Mouse (Mus musculus): ENCODE data around the gene Rnf212b.

Gene Rnf212b

DNA sequence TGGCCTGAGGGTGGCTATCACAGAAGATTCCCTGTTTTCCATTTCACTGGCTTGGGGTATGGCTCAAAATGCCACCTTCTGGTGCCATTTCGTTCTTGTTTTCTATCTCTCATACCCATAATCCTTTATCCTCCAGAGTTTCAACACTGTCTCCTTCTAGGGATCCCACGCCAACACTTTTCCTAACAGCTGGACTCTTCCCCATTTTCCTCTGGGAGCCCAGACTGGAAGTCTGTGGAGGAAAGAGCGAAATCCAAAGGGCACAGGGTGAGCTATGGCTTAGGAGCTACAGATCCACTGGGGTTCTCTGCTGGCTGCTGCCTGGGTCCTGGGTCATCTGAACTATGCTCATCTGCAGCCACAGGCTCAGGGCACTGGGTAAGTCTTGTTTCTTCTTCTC lies 60.2 kb downstream of the Rnf212b start:
- no peak for DNase-seq (ENCODE audit: low read depth, low spot score)

DNA sequence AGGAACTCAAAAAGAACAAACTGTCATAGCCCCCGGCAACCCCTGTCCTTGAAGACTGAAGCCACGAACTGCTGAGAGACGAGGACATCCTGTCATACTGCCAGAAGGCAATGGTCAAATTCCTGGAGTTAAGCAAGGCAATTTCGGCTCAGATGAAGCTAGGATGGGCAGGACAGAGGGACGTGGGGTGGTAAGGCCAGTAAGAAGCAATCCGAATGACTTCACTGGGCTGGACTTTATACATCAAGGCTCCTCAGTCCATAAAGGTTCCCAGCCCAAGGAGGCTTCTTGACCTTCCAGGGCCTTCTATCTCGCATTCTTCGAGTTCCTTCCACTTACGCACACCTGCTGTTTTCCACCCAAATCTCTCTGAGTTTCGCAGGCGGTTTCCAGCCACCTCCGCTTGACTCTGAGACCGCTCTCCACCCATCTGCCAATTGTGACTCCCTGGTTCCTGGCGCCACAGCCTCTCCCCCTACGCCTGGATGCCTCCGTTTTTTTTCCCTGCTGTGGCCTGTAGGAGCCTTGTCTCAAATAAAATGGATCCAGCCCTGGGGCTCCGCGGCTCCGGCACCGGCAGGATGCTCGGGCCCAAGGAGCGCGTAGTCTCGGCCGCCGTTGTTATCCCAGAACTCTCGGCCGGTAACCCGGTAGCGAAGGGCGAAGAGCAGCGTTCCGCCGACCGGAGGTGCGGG lies 62.0 kb downstream of the Rnf212b start:
- DNase-seq (ENCODE audit: low read depth, low spot score), result peak; percentile 86

DNA sequence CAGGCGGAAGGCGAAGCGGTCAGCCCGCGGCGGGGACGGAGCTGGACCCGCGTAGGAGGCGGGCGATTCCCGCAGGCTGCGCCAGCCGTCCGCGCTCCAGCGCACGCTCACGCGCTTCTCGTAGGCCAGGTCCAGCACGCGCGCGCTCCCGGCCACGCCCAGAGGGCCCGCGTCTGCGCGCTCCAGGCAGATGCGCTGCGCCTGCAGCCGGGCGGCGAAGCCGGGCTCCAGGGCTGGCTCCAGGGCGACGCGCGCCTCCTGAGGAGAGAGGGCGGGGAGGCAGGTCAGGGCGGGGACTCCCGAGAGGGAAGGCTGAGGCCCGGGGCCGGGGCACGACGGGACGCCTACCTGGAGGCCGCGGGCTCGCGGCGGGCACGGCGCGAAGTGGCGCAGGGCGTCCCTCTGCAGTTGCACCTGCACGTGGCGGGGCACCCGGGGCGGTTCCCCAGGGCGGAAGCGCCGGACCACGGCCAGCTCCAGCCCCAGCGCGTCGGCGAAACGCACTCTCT lies 62.7 kb downstream of the Rnf212b start:
- DNase-seq (ENCODE audit: low read depth, low spot score), result peak; percentile 97

DNA sequence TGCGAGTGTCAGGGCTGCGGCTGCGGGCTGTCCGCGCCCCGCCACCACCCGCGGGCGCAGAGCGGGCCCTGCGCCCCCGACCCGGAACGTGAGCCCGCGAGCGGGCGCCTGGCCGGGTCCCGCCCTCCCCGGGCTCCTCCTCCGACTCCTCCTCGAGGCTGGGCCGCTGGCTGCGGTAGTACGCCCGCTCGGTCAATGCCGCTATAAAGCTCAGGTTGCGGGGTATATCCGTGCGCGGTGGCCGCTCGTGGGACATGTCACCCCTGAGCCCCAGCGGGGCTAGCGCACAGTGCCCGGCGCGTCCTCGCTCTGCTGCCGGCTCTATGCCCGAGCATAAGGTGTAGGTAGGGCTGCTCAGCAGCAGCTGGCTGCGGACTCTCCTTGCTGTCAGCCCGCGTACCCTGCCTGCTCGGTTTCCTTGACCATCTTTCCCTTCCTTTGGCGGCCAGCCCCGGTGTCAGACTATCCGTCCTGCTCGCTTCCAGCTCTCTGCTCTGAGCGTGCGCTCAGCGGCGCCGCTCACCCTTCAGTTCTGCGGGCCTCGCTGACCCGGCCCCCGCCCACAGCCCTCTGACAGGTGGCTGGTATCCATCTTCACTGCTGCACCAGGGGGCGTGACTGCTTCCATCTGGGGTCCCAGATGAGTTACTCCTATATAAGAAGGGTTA lies 63.2 kb downstream of the Rnf212b start, which contains the start of gene Ppp1r3e:
Ppp1r3e (minus strand) TSS at position 503 of the 668 bp plus-strand sequence.
- DNase-seq (ENCODE audit: low read depth, low spot score), result peak; percentile 74

DNA sequence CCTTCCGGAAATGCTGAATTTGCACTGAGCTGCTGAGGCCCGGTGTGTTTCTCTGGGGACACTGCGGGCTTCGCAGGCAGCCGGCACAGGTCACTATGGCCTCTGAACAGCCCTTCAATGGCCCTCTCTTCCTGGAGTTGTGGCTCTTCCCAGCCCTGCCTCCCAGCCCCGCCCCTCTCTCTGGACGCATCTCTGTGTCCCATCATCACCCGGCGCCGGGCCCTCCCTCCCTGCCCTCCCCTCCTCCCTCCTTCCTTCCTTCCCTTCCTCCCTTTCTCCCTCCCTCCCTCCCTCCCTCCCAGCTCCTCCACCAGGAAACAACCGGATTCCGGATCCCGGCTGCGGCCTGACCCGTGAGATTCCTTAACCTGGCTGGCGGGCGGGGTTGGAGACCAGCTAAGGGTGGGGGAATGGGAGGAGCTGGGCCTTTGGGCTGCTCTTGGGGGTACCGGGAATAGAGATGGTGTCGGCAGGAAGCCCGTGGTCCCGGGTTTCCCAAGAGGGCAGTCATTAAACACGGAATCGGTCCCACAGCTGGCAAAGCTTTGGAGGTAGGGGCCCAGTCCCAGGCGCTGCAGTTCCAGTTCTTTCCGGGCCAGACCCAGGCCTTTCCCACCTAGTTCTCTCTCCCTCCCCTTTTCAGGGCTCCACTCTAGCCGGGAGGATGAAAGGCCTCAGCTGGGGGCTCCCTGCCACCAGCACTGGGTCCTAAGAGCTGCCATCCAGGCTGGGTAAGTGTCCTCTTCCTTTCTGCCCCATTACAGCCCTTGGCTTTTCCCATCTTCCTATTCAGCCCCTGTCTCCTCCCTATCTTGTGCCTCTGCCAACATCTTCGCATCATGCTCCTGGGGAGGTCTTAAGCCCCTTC lies 69.4 kb downstream of the Rnf212b start, which contains the start of the genes Bcl2l2 and Gm20521:
Bcl2l2 (plus strand) TSS at position 224 of the 868 bp plus-strand sequence.
Gm20521 (plus strand) TSS at position 288 of the 868 bp plus-strand sequence.
- peak; percentile 93 for DNase-seq (ENCODE audit: low read depth, low spot score)

DNA sequence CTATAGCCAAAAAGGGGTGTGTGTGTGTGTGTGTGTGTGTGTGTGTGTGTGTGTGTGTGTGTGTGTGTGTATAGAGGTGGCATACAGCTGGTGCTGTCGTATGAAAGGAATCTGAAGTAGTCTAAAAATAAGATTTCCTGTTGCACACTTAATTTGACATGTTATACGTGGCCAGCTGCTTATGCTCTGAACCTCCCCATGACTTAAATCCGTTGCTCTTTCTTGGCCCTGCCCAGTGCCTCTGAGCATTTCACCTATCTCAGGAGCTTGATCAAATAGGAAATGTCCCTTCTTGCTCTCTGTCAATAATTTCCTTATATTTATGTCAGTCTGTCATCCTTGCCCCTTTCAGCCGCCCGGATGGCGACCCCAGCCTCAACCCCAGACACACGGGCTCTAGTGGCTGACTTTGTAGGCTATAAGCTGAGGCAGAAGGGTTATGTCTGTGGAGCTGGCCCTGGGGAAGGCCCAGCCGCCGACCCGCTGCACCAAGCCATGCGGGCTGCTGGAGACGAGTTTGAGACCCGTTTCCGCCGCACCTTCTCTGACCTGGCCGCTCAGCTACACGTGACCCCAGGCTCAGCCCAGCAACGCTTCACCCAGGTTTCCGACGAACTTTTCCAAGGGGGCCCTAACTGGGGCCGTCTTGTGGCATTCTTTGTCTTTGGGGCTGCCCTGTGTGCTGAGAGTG lies 70.2 kb downstream of the Rnf212b start:
- no peak for DNase-seq (ENCODE audit: low read depth, low spot score)

DNA sequence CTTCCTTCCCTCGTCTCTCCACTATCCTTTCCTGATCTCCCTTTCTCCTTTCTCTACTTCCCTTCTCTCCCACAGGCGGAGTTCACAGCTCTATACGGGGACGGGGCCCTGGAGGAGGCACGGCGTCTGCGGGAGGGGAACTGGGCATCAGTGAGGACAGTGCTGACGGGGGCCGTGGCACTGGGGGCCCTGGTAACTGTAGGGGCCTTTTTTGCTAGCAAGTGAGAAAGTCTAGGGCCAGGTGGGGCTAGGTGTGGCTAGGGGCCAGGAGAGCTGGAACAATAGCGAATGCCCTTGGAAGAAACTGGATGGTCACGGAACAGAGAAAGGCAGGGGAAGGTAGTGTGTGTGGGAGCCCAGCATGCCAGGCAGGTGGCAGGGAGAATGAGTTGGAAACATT lies 71.4 kb downstream of the Rnf212b start:
- DNase-seq (ENCODE audit: low read depth, low spot score), result no peak

DNA sequence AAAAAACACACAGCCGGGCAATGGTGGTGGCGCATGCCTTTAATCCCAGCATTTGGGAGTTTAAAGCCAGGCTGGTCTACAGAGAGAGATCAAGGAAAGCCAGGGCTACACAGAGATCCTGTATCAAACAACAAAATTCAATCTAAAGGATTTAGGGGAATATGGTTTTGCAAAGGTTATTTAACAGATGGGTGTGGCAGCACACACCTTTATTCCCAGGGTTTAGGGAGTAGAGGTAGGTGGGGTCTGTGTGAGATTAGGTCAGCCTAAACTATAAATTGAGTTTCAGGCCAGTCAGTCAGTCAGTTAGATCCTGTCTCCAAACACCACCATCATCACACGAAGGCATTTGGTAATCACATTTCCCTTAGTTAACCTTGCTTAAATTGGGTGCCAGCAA lies 78.3 kb downstream of the Rnf212b start, which contains the start of gene Pabpn1:
Pabpn1 (plus strand) TSS at position 301 of the 400 bp plus-strand sequence.
- no peak for DNase-seq (ENCODE audit: low read depth, low spot score)

DNA sequence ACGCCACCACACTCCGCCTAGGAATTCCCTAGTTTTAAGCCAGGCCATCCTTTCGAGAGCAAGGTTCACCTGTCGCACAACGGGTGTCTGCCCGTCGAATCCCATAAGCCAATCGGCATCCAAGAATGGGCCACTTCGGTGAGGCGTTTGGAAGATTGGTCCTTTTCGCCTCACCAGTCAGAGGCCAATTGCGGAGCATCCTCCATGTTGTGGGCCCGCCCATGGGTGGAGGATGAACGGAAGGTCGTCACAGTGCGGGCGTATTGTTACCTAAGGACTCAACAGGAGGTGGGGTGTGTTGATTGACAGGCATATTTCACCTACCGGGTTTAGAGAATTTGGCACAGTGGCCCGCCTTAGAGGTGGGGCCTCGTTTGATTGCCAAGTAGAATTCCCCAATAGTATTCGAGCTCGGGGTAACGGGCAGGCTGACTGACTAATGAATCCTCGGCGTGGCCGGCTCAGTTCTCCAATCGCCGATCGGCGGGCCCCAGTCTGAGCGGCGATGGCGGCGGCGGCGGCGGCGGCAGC lies 79.8 kb downstream of the Rnf212b start:
- peak; percentile 100 for DNase-seq (ENCODE audit: low read depth, low spot score)

DNA sequence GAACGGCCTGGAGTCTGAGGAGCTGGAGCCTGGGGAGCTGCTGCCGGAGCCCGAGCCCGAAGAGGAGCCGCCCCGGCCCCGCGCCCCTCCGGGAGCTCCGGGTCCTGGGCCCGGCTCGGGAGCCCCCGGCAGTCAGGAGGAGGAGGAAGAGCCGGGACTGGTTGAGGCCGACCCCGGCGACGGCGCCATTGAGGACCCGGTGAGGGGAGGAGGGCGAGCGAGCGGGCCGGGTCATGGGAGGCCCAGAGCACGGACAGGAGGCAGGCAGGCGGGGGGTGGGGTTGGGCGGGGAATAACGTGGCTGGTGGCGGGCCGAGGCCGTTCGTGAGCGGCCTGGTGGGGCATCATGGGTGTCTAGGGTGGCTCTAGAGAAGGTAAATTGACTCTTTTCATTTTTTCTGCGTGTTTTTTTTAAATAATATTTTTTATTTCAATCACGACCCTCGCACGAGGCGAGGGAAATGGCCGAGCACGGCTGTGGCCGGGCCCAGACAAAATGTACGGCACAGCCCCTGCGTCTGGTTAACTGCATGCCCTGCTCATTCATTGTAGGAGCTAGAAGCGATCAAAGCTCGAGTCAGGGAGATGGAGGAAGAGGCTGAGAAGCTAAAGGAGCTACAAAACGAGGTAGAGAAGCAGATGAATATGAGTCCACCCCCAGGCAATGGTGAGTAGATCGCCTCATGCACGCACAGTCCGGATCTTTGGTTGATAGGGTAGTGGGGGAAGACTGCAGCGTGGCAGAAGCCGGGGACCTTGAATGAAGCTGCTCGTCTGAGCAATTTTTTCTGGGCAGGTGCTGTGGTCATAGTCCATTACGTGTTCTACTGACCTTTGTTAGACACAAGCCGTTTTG lies 80.6 kb downstream of the Rnf212b start:
- DNase-seq (ENCODE audit: low read depth, low spot score), result peak; percentile 62

DNA sequence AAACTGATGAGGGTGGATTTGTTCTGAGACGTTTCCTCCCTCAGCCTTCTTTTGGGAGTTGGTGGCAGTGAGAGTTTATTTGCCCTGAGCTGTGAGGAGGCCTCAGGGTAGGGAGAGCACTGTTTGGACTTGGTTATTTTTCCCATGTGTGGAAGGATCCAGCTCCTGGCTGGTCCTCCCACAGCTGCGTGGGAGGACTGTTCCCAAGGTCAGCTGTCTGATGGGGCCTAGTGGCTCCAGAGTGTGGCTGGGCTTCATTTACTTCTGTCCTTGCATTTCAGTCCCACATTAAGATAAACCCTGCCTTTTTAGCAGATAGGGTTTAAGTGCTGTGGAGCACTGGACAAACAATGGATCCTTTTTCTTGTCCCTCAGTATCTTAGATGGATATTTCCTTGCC lies 83.5 kb downstream of the Rnf212b start:
- no peak for DNase-seq (ENCODE audit: low read depth, low spot score)

DNA sequence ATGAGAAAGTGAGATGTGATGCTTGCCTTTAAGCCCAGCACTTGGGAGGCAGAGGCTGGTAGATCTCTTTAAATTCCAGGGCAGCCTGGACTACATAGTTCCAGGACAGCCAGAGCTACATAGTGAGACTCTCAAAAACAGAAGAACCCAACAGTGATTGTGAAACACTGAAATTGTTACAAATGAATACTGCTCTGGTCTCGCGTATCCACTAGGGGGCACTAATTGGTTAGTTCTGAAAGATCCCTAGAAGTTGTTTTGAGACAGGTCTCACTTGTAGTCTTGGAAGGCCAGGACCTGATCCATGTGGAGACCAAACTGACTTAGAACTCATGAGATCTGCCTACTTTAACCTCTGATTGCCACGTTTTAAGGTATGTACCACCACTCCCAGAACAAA lies 86.4 kb downstream of the Rnf212b start:
- DNase-seq (ENCODE audit: low read depth, low spot score), result peak; percentile 84

DNA sequence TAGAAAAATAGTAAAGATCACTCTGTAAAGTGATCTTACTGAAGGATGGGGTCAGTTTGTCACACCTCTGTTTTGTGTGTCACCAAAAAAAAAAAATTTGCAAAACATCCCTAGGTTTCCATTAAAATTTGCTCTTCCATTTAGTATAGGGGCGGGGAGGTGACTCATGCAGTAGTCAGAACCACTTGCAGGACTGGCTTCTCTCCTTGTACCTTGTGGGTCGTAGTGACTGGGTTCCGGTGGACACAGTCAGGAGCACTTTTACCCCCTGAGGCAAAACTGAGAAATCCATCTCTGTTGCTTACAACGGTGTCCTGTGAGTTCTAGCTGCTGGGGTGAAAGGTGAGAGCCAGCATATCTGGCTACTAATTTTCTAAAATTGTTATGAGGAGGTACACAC lies 89.7 kb downstream of the Rnf212b start:
- no peak for DNase-seq (ENCODE audit: low read depth, low spot score)
